Mouse (Mus musculus) sigmoid colon, adult 10 weeks (tissue): ENCODE results near the gene Sirt4. TPM values are rescaled to one million over a fixed set of nuclear protein-coding genes. Genes with fewer than 3 reads are reported as not detected.

ENCODE experiments used
- polyA plus RNA-seq: library from polyadenylated mRNA; stranded (reverse); fragments of 350-450 nt; fragmentation: Illumina TruSeq; extraction: RNeasy Lipid Tissue Mini Kit (QIAGEN cat#74804); gene quantifications from one replicate; pipeline ENCODE4 v1.2.3, GENCODE M21; 2014; ENCODE audit warnings: low read depth, low replicate concordance

Sirt4 gene
- polyA plus RNA-seq, result 9.2 TPM

DNA sequence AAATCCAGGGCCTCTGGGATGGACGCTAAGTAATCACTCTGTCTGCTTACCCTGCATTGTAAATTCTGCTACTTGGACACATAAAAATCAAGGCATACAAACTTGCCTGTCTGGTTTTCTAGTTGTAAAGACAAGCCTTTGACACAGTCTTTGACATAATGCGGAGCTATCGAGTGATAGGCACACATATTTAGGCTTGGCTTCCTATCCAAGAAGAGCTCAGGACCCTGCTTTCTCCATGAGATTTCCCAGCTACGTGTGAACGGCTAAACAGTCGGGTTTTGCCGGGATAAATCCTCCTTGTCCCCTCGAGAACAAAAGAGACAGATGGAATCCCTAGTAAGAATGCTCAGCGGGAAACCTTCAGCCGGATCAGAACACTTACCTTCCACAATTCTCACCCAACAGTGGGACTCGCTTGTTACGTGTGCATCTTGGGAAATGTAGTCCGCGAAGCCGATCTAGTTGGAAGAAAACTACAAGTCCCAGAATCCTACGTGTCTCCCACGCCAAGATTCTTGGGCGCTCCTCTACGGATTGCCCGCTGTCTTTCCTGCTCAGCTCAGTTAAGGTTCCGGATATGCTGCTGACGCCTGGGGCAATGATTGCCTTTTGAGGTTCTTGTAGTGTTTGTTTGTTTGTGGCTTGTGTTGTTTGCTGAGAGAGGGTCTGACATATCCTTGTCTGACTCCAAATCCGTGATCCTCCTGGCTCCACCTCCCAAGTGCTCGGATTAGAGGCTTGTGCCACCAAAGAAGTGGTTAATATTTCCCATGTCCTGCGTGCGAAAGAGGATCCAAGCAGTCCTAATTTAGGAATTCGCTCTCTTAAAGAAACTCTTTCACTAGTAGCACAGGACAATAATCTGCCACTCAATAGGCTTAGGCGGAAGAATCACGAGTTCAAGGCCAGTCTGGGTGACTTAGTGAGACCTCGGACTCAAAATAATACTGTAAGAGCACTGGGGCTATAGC, at the start of gene Sirt4:
TSS of gene Sirt4 (minus strand) at position 779 of the 974 bp plus-strand sequence.

DNA sequence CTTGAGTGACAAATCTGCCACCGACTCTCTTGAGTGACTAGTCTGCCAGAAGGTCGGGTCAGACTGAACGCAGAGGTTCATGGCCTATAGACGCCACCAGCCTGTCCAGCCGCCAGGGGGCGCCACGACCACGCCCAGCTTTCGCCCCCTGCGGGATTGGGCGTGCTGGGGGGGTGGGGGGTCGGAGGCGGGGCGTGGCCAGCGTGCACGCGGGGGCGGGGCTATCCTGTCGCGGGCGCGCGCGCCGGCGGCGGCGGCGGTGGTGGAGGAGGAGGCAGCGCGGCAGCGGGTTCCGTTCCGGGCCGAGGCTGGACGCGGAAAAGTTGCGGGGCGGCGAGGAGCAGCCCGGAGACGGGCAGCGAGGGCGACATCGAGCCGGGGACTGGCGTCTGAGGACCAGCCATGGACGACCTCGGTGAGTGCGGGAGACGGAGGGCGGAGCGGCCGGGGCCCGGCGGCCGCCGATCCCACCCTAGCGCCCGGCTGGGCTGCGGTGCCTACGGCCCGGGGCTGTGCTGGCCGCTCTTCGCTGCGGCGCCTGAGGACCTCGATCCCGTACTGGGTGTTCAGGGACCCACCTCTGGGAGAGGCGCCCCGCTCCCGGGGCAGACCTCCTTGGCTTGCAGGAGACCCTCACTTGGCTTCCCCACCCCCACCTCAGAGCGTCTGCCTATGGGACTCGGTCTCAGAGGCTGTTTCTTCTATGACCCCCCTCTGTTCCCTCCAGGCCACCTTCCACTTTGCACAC, 22.1 kb upstream of the Sirt4 start, which contains the start of gene Pxn:
TSS of gene Pxn (plus strand) at position 223 of the 748 bp plus-strand sequence.

DNA sequence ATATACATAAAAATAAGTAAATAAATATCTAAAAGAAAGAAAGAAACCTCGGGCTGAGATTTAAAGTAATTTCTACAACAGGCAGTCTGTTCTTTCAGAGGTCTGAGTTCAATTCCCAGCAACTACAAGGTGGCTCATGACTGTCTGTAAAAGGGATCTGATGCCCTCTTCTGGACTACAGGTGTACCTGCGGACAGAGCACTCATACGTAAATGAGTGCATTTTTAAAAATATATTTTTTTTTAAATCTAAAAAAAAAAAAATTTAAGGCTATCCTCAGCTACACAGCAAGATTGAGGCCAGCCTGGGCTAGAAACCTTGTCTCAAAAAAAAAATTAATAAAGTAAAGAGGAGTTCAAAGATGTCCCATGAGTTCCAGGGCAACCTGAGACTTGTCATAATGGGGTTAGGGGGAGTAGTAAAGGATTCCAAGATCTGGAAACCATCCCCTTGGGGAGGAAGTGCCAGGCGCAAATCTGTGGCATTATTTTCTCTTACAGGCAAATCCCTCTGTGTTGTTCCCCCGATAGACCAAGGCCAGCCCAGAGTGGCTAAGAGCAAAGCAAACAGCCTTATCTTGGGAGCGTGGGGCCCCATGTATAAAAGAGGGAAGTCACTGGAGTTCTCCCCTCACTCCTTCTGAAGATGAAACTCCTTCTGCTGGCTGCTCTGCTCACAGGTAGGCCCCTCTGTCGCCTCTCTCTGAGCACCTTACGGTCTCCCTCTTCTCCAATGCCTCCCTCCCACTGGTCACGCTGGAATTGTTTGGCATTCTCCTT, 18.7 kb downstream of the Sirt4 start, which contains the start of gene Pla2g1b:
TSS of gene Pla2g1b (plus strand) at position 621 of the 779 bp plus-strand sequence.

DNA sequence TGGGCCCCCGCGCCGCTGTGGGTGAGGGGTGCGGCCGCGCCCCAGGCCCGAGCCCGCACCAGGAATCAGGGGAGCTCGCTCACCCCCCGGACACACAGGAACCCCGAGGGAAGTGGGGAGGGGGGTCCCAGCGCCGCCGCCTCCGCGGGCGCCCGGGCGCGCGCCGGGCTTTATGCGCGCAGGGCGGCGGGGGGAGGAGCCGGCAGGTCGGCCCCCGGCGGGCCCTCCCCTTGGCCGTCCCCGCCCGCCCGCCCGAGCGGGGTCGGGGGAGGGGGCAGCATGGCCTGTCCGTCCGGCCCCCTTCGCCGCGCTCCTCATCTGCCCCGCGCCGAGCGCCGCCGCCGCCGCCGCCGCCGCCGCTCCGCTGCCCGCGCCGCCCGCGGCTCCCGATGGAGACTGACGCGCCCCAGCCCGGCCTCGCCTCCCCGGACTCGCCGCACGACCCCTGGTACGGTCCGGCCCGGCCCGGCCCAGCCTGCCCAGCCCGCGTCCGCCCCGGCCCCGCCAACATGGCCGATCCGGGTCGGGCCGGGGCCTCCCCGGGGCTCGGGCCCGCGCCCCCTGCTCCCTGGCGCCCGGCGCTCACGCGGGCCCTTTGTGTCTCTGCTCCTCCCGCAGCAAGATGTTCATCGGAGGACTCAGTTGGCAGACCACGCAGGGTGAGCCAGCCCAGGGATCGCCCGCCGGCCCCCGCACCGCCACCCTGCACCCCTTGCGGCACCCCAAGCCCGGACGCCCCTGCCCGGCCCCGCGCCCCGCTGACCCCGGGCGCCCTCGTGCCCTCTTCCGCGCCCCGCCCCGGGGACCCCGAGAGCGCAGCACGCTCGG, 55.0 kb downstream of the Sirt4 start, which contains the start of gene Msi1:
TSS of gene Msi1 (plus strand) at position 241 of the 828 bp plus-strand sequence.

Other genes starting within 250 kb of the Sirt4 start
- gene Pop5, start 248.9 kb downstream of the Sirt4 start, polyA plus RNA-seq, result 1.7 TPM
- gene Rnf10, start 211.8 kb downstream of the Sirt4 start, polyA plus RNA-seq, result 26.7 TPM
- gene Coq5, start 205.1 kb downstream of the Sirt4 start, polyA plus RNA-seq, result 10.2 TPM
- 941 TPM for gene Dynll1, start 183.7 kb downstream of the Sirt4 start, polyA plus RNA-seq
- 40.7 TPM for gene Srsf9, start 157.5 kb downstream of the Sirt4 start, polyA plus RNA-seq
- 29.1 TPM for gene Gatc, start 143.5 kb downstream of the Sirt4 start, polyA plus RNA-seq
- 16.4 TPM for gene Triap1, start 143.5 kb downstream of the Sirt4 start, polyA plus RNA-seq
- 79.7 TPM for gene Cox6a1, start 135.7 kb downstream of the Sirt4 start, polyA plus RNA-seq
- 0.63 TPM for gene Msi1, start 55.1 kb downstream of the Sirt4 start, polyA plus RNA-seq
- gene Pla2g1b, start 18.5 kb downstream of the Sirt4 start, polyA plus RNA-seq, result not detected
- gene Pxn, start 22.0 kb upstream of the Sirt4 start, polyA plus RNA-seq, result 12.3 TPM
- 53.0 TPM for gene Rplp0, start 74.7 kb upstream of the Sirt4 start, polyA plus RNA-seq
- gene Gcn1l1, start 80.5 kb upstream of the Sirt4 start, polyA plus RNA-seq, result 1.8 TPM
- gene Rab35, start 147.2 kb upstream of the Sirt4 start, polyA plus RNA-seq, result 18.5 TPM
- gene Bicdl1, start 246.9 kb upstream of the Sirt4 start, polyA plus RNA-seq, result 0.76 TPM